Mouse (Mus musculus) hindbrain, embryonic 12.5 days (tissue): ENCODE data around the gene Hdac1. TPM values are rescaled to one million over a fixed set of nuclear protein-coding genes. Genes with fewer than 3 reads are reported as not detected.
A peak's percentile ranks its signal among the peaks of the same experiment; 100 is the strongest.
"Not testable (repeated sequence)": the region's sequence is repeated elsewhere in the genome, so short reads cannot be mapped to it uniquely, and the experiment has no call there.

Experiments used
- ATAC-seq: fragments of 200-750 bp; cut with Nextera tagmentation; 2 replicates; pipeline ENCODE4 v1.8.0; 2017; ENCODE audit warnings: moderate TSS enrichment; ENCODE audit not compliant: low FRiP score
- H3K27ac ChIP-seq: fragments of 300-500 bp; sonication (generic); 2 replicates; pipeline ENCODE4 v1.5.1; 2016; ENCODE audit warnings: mild to moderate bottlenecking
- H3K27me3 ChIP-seq: fragments of 300-500 bp; sonication (generic); 2 replicates; pipeline ENCODE4 v1.6.1; 2016; ENCODE audit warnings: mild to moderate bottlenecking
- H3K36me3 ChIP-seq: fragments of 300-500 bp; sonication (generic); 2 replicates; pipeline ENCODE4 v1.6.1; 2016; ENCODE audit warnings: mild to moderate bottlenecking
- H3K4me1 ChIP-seq: fragments of 300-500 bp; sonication (generic); 2 replicates; pipeline ENCODE4 v1.6.1; 2016
- H3K4me2 ChIP-seq: fragments of 300-500 bp; sonication (generic); replicated peaks from 2 replicates; pipeline ENCODE4 v1.6.1; 2016; ENCODE audit warnings: mild to moderate bottlenecking
- H3K4me3 ChIP-seq: fragments of 300-500 bp; sonication (generic); 2 replicates; pipeline ENCODE4 v1.5.1; 2016; ENCODE audit warnings: mild to moderate bottlenecking
- H3K9ac ChIP-seq: fragments of 300-500 bp; sonication (generic); 2 replicates; pipeline ENCODE4 v1.6.1; 2016; ENCODE audit warnings: mild to moderate bottlenecking, moderate library complexity
- H3K9me3 ChIP-seq: fragments of 300-500 bp; sonication (generic); replicated peaks from 2 replicates; pipeline ENCODE4 v1.6.1; 2016; ENCODE audit warnings: mild to moderate bottlenecking
- WGBS: fragments of 180-500 bp; shearing (Covaris S2); methylation state at CpG from one replicate; pipeline ENCODE4 v1.1.7; 2016; 5-methylcytosine and 5-hydroxymethylcytosine counted together
- polyA plus RNA-seq: library from polyadenylated mRNA; unstranded; fragments of >200 nt; fragmentation: Nextera tagmentation; extraction: Ambion mirVana; gene quantifications from 2 replicates; pipeline ENCODE4 v1.2.1, GENCODE M21; 2016

Gene Hdac1
- polyA plus RNA-seq, 1 experiment from 2014 or later = 178 TPM

GRCm38 (mm10) chr4:129556532-129557223 is 14.2 kb upstream of the Hdac1 start:
- WGBS = 8% methylated on average over 33 of the region's 33 CpGs
- peak overlapping the region; percentile 12; the same call in 1 of the 2 replicates for H3K27ac ChIP-seq
- H3K9me3 ChIP-seq = no peaks in the 10 kb centered on the region

GRCm38 (mm10) chr4:129555862-129556531 is 13.5 kb upstream of the Hdac1 start:
- peak; percentile 63 for ATAC-seq
- H3K27ac ChIP-seq = 0 out of 2 replicates have a peak overlapping the region, but pooled peaks have one; percentile 3
- no peaks in the 10 kb centered on the region; the same call in 1 of the 2 replicates for H3K27me3 ChIP-seq
- peak overlapping the region; percentile 61 for H3K9ac ChIP-seq
- H3K9me3 ChIP-seq = no peaks in the 10 kb centered on the region
- peak overlapping the region; percentile 41 for H3K4me3 ChIP-seq
- peaks cover 8% of the 10 kb centered on the region for H3K4me1 ChIP-seq
- H3K36me3 ChIP-seq = no peaks in the 10 kb centered on the region
- H3K4me2 ChIP-seq = peak overlapping the region; percentile 67
- WGBS = 1% methylated on average over 24 of the region's 24 CpGs

More at GRCm38 (mm10) chr4:129556532-129557223, 14.2 kb upstream of the Hdac1 start:
- Histone ChIP-seq H3K4me3 (peak overlapping the region; percentile 41), H3K4me2 (peak overlapping the region; percentile 67), H3K9ac (peak overlapping the region; percentile 61), H3K27me3 (no peaks in the 10 kb centered on the region; the same call in 1 of the 2 replicates), H3K4me1 (peaks cover 8% of the 10 kb centered on the region), H3K36me3 (no peaks in the 10 kb centered on the region)
- peak; percentile 81 for ATAC-seq

- Histone ChIP-seq H3K27ac (0 out of 2 replicates have a peak overlapping the region, but pooled peaks have one; percentile 3), H3K36me3 (no peaks in the 10 kb centered on the region), H3K9ac (peak overlapping the region; percentile 61; the same call in 1 of the 2 replicates), H3K4me1 (peaks cover 8% of the 10 kb centered on the region), H3K9me3 (no peaks in the 10 kb centered on the region), H3K4me2 (peak overlapping the region; percentile 67), H3K4me3 (peak overlapping the region; percentile 41), H3K27me3 (no peaks in the 10 kb centered on the region; the same call in 1 of the 2 replicates)
- WGBS = 2% methylated on average over 16 of the region's 16 CpGs
- peak; percentile 39; the same call in 1 of the 2 replicates for ATAC-seq
Measured at GRCm38 (mm10) chr4:129555421-129555861, 12.9 kb upstream of the Hdac1 start.

- H3K36me3 ChIP-seq, H3K4me1 ChIP-seq, H3K27ac ChIP-seq, H3K9ac ChIP-seq, H3K27me3 ChIP-seq, ATAC-seq, H3K4me3 ChIP-seq, H3K9me3 ChIP-seq, H3K4me2 ChIP-seq: not testable (repeated sequence)
- 75% methylated on average over 6 of the region's 6 CpGs for WGBS
Measured at GRCm38 (mm10) chr4:129554512-129554911, 12.0 kb upstream of the Hdac1 start.

- H3K27me3 ChIP-seq = no peaks in the 10 kb centered on the region
- no peak overlapping the region for H3K4me3 ChIP-seq
- H3K9ac ChIP-seq = no peak overlapping the region
- 50% methylated on average over 1 of the region's 1 CpGs for WGBS
- H3K4me2 ChIP-seq = no peak overlapping the region
- no peak overlapping the region for H3K27ac ChIP-seq
- H3K9me3 ChIP-seq = no peaks in the 10 kb centered on the region
- H3K36me3 ChIP-seq = no peaks in the 10 kb centered on the region
- no peak for ATAC-seq
- H3K4me1 ChIP-seq = no peaks in the 10 kb centered on the region; the same call in 1 of the 2 replicates
Measured at GRCm38 (mm10) chr4:129550295-129550694, 7.8 kb upstream of the Hdac1 start.

GRCm38 (mm10) chr4:129549306-129549705 is 6.8 kb upstream of the Hdac1 start:
- Histone ChIP-seq H3K9me3 (no peaks in the 10 kb centered on the region), H3K4me1 (no peaks in the 10 kb centered on the region), H3K27ac (no peak overlapping the region), H3K27me3 (no peaks in the 10 kb centered on the region), H3K9ac (no peak overlapping the region), H3K4me2 (no peak overlapping the region), H3K36me3 (no peaks in the 10 kb centered on the region), H3K4me3 (no peak overlapping the region)
- 97% methylated on average over 2 of the region's 2 CpGs for WGBS
- ATAC-seq = no peak

- H3K4me2 ChIP-seq, H3K27me3 ChIP-seq, H3K9me3 ChIP-seq, H3K9ac ChIP-seq, ATAC-seq, H3K27ac ChIP-seq, H3K36me3 ChIP-seq, H3K4me1 ChIP-seq, H3K4me3 ChIP-seq: not testable (repeated sequence)
- 89% methylated on average over 4 of the region's 4 CpGs for WGBS
Measured at GRCm38 (mm10) chr4:129547631-129548030, 5.1 kb upstream of the Hdac1 start.

- no peaks in the 10 kb centered on the region for H3K27me3 ChIP-seq
- no peaks in the 10 kb centered on the region for H3K9me3 ChIP-seq
- H3K9ac ChIP-seq = no peak overlapping the region
- no peak overlapping the region for H3K27ac ChIP-seq
- no peak overlapping the region for H3K4me3 ChIP-seq
- 88% methylated on average over 4 of the region's 4 CpGs for WGBS
- H3K36me3 ChIP-seq = 0 out of 2 replicates have a peak, but pooled peaks cover 8% of the 10 kb centered on the region
- no peak for ATAC-seq
- H3K4me1 ChIP-seq = peaks cover 18% of the 10 kb centered on the region
- no peak overlapping the region for H3K4me2 ChIP-seq
Measured at GRCm38 (mm10) chr4:129544106-129544505, 1.6 kb upstream of the Hdac1 start.

- ATAC-seq = peak; percentile 41; the same call in 1 of the 2 replicates
- Histone ChIP-seq H3K36me3 (0 out of 2 replicates have a peak, but pooled peaks cover 18% of the 10 kb centered on the region), H3K4me1 (peaks cover 18% of the 10 kb centered on the region), H3K4me2 (peak overlapping the region; percentile 84), H3K27me3 (no peaks in the 10 kb centered on the region), H3K4me3 (peak overlapping the region; percentile 88), H3K9ac (peak overlapping the region; percentile 91), H3K27ac (peak overlapping the region; percentile 82), H3K9me3 (no peaks in the 10 kb centered on the region)
- WGBS = under 1% methylated on average over 30 of the region's 30 CpGs
Measured at GRCm38 (mm10) chr4:129541868-129542591, 483 bp downstream of the Hdac1 start.

- Histone ChIP-seq H3K27ac (no peak overlapping the region), H3K36me3 (peaks cover 25% of the 10 kb centered on the region; the same call in 1 of the 2 replicates), H3K9me3 (no peaks in the 10 kb centered on the region), H3K4me2 (no peak overlapping the region), H3K9ac (no peak overlapping the region), H3K27me3 (no peaks in the 10 kb centered on the region), H3K4me1 (peaks cover 18% of the 10 kb centered on the region), H3K4me3 (no peak overlapping the region)
- 92% methylated on average over 6 of the region's 6 CpGs for WGBS
- no peak for ATAC-seq
Measured at GRCm38 (mm10) chr4:129540012-129540411, 2.5 kb downstream of the Hdac1 start.

- not testable (repeated sequence) for H3K27me3 ChIP-seq, H3K27ac ChIP-seq, H3K4me3 ChIP-seq, H3K9ac ChIP-seq, ATAC-seq, H3K4me2 ChIP-seq, H3K9me3 ChIP-seq, H3K4me1 ChIP-seq
- WGBS = 95% methylated on average over 6 of the region's 6 CpGs
- peaks cover 80% of the 10 kb centered on the region for H3K36me3 ChIP-seq
Measured at GRCm38 (mm10) chr4:129528901-129529300, 13.6 kb downstream of the Hdac1 start.

GRCm38 (mm10) chr4:129525889-129526288 is 16.6 kb downstream of the Hdac1 start:
- ATAC-seq = no peak

More at GRCm38 (mm10) chr4:129525889-129526288, 16.6 kb downstream of the Hdac1 start:
- Histone ChIP-seq H3K4me3 (no peak overlapping the region), H3K9me3 (no peaks in the 10 kb centered on the region), H3K27me3 (no peaks in the 10 kb centered on the region), H3K4me2 (no peak overlapping the region), H3K36me3 (peaks cover 87% of the 10 kb centered on the region), H3K9ac (no peak overlapping the region), H3K27ac (no peak overlapping the region), H3K4me1 (no peaks in the 10 kb centered on the region)
- WGBS = 91% methylated on average over 3 of the region's 3 CpGs
